Mouse (Mus musculus) G1E (cell line): ENCODE measurements around the gene Lmf1. TPM values are rescaled to one million over a fixed set of nuclear protein-coding genes. Genes with fewer than 3 reads are reported as not detected.

Source experiments
- ATAC-seq: 2 replicates; pipeline ENCODE4 v1.8.0; 2016; ENCODE audit warnings: mild to moderate bottlenecking; ENCODE audit not compliant: insufficient number of reproducible peaks, poor library complexity, low FRiP score, severe bottlenecking; ENCODE audit errors: extremely low read depth
- DNase-seq: peaks from one replicate; pipeline ENCODE4 v3.0.0; 2012; ENCODE audit warnings: low spot score
- H3K27me3 ChIP-seq: 2 replicates; pipeline ENCODE4 v1.6.1; 2012; ENCODE audit warnings: mild to moderate bottlenecking, low read length, inconsistent platforms; ENCODE audit not compliant: insufficient read depth
- H3K36me3 ChIP-seq: replicated peaks from 2 replicates; pipeline ENCODE3; 2012; ENCODE audit warnings: mild to moderate bottlenecking, inconsistent platforms
- H3K4me1 ChIP-seq: 2 replicates; pipeline ENCODE4 v1.6.1; 2012; ENCODE audit warnings: low read depth, low read length, inconsistent platforms, mixed read lengths; ENCODE audit not compliant: insufficient read depth
- H3K4me3 ChIP-seq: 2 replicates; pipeline ENCODE4 v1.5.1; 2012; ENCODE audit warnings: low read depth, mild to moderate bottlenecking, inconsistent platforms, low read length, moderate library complexity, mixed read lengths
- H3K9me3 ChIP-seq: replicated peaks from 2 replicates; pipeline ENCODE4 v1.6.1; 2012; ENCODE audit warnings: inconsistent platforms
- CTCF ChIP-seq: IDR thresholded peaks from 2 replicates; pipeline ENCODE4 v1.5.1; 2012; ENCODE audit warnings: low read depth, low read length, inconsistent platforms, mixed read lengths
- GATA1 ChIP-seq: IDR thresholded peaks from 2 replicates; pipeline ENCODE4 v1.6.1; 2012; ENCODE audit warnings: borderline replicate concordance, low read length, inconsistent platforms, mixed read lengths
- GATA2 ChIP-seq: IDR thresholded peaks from 2 replicates; pipeline ENCODE4 v1.6.1; 2012; ENCODE audit warnings: low read depth, low read length, inconsistent platforms, borderline replicate concordance
- POLR2AphosphoS5 ChIP-seq: IDR thresholded peaks from 2 replicates; pipeline ENCODE4 v1.6.1; 2012; ENCODE audit warnings: low read depth, low read length, inconsistent platforms; ENCODE audit not compliant: insufficient replicate concordance
- TAL1 ChIP-seq: conservative IDR thresholded peaks from 2 replicates; pipeline ENCODE4 v1.6.1; 2012; ENCODE audit warnings: low read depth, low read length, inconsistent platforms, mixed read lengths
- polyA plus RNA-seq: library from polyadenylated mRNA; stranded (reverse); fragments of >175 nt; gene quantifications from 2 replicates; pipeline ENCODE4 v1.2.3, GENCODE M21; 2012
- total RNA-seq, 2 experiments: library from RNA; stranded (forward) in 1 of 2; stranded (reverse) in 1 of 2; fragments of 200-1000 nt in 1 of 2; fragments of >200 nt in 1 of 2; fragmentation: Nextera tagmentation in 1 of 2; gene quantifications; 2 replicates each; pipeline ENCODE4 v1.2.3; 2014 to 2017

Lmf1 gene
- total and polyA plus RNA-seq, 3 experiments: 8.8 to 29.9 (median 16.2) TPM

DNA sequence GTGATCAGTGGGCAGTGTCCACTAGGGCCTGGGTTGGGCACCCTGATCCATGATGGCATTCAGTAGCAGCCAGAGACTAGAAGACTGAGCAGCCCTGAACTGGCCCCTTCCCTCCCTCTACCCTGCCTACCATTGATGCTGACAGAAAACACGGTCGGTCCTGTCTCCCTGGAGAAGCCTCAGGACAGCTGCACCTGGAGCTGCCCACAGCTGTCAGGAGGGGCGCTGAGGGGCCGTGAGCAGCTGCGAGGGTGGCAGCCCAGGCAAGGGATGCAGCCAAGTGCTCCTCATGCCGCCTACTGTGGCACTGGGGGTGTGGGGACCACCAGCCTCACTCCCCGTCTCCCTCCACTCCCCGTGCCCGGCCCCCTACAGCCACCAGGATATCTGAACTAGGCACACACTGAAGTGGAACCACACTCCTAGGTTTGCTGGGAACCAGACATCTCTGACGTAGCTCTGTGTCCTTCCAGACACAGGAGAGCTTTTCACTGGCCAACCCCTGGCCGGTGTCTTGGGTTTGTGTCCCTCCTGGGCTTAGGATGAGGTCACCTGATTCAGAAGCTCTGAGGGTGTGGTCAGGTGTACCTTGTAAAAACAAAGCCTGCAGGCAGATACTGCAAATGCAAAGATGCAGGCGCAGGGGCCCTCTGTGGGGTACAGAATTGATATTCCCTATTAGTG is 77.4 kb downstream of the Lmf1 start:
- no peak for ATAC-seq
- no peak for TF ChIP-seq CTCF
- TF ChIP-seq GATA1: no peak
- no peak for TF ChIP-seq POLR2AphosphoS5

DNA sequence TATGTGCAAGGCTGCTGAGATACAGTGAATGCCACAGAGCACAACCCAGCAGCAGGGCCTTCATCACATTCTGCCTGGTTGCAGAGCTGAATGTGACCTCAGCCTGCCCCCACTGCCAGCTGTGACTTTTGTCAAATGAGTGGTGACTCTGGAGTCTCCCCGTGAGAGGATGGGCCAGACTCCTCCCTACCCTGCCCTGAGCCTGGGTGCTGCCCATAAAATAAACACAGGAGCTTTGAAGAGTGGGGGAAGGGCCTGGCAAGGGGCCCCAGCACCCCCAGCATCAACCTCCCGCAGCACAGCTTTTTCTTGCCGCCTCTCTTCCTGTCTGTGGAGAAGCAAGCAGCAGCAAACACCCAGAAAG is 77.9 kb downstream of the Lmf1 start:
- Histone ChIP-seq H3K27me3 (no peaks in the 10 kb centered on the region), H3K36me3 (peaks cover 28% of the 10 kb centered on the region), H3K9me3 (no peaks in the 10 kb centered on the region), H3K4me1 (no peaks in the 10 kb centered on the region; the same call in 1 of the 2 replicates), H3K4me3 (no peak overlapping the region)
- ATAC-seq (no peak), DNase-seq (no peak)
- TF ChIP-seq CTCF: no peak
- TF ChIP-seq GATA1: no peak
- no peak for TF ChIP-seq POLR2AphosphoS5
- no peak for TF ChIP-seq TAL1
- no peak for TF ChIP-seq GATA2

More for the DNA sequence above, 77.4 kb downstream of the Lmf1 start:
- no peaks in the 10 kb centered on the region for H3K27me3 ChIP-seq
- H3K4me1 ChIP-seq: no peaks in the 10 kb centered on the region; the same call in 1 of the 2 replicates
- no peak overlapping the region for H3K4me3 ChIP-seq
- H3K9me3 ChIP-seq: no peaks in the 10 kb centered on the region
- DNase-seq: no peak
- H3K36me3 ChIP-seq: peaks cover 28% of the 10 kb centered on the region

DNA sequence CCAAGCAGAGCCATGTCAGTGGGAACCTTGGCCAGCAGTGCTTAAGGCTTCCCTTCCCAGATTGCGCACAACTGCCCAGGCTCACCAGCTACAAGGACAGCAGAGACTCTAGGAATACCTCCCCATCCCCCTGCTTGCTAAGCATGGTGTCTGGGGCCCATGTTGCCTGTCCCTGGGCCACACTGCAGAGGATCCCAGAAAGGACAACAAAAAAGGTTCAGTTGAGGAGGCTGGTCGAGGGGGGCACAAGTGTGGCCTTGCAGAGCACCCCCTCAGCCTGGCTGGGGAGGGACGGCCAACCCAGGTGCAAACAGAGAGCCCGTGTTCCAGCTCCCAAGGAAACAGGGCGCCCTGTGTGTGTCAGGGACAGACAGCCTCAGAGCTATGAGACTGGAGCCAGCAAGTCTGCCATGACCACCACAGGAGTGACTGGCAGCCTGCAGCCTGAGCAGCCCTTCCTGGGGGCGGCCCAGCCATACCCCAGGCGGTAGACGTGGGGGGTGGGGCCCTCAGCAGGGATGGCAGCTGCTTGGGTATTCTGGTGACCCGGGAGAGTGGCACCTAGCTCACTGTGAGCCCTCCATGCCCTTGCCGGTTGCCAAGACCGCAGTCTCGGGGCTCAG is 84.4 kb downstream of the Lmf1 start:
- Histone ChIP-seq H3K9me3 (no peaks in the 10 kb centered on the region), H3K36me3 (no peaks in the 10 kb centered on the region), H3K4me3 (no peak overlapping the region), H3K4me1 (no peaks in the 10 kb centered on the region; the same call in 1 of the 2 replicates), H3K27me3 (peaks cover 13% of the 10 kb centered on the region)
- ATAC-seq (no peak), DNase-seq (no peak)
- TF ChIP-seq GATA1: no peak
- no peak for TF ChIP-seq GATA2
- no peak for TF ChIP-seq POLR2AphosphoS5
- no peak for TF ChIP-seq TAL1
- TF ChIP-seq CTCF: no peak

DNA sequence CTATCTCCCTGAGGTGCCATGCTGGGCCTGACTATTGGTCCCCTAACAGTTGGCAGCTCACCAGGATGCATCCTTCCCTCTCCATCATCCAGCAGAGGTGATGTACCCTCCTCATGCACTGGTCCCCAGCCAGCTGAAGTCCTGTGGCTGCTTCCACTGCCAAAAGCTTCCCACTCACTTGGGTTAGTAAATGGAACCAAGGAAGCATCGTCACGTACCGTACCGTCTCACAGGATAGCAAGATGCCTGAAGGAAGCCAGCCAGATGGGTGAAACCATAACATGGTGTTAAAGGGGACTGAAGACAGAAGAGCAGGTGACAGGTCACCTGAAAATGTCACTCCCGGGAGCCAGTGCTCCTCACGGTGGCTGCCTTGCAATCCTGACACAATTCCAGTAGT is 86.6 kb downstream of the Lmf1 start:
- peaks cover 23% of the 10 kb centered on the region for H3K27me3 ChIP-seq
- no peak for TF ChIP-seq TAL1
- TF ChIP-seq GATA2: no peak
- no peak for TF ChIP-seq POLR2AphosphoS5
- TF ChIP-seq GATA1: no peak
- no peak for TF ChIP-seq CTCF
- no peak for ATAC-seq

DNA sequence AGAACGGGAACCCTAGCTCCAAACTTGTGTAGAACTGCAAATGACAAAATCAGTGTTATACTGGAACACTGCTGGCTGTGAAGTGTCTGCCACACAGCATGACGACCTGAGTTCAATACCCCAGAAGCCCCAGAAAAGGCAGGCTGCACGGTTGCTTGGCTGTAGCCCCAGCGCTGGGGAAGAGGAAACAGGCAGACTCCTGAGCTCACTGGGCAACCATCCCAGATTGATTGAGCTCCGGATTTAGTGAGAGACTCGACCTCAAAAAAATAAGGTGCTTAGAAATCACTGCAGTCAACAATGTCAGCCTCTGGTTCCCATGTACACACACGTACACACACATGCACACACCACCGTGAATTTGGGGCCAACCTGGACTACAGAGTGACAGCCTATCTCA is 87.0 kb downstream of the Lmf1 start:
- no peak for ATAC-seq
- DNase-seq: no peak
- TF ChIP-seq POLR2AphosphoS5 (no peak), CTCF (no peak), GATA1 (no peak), GATA2 (no peak), TAL1 (no peak)
- Histone ChIP-seq H3K36me3 (no peaks in the 10 kb centered on the region), H3K9me3 (no peaks in the 10 kb centered on the region), H3K4me1 (no peaks in the 10 kb centered on the region), H3K4me3 (no peak overlapping the region), H3K27me3 (peaks cover 23% of the 10 kb centered on the region)

More for the DNA sequence above, 86.6 kb downstream of the Lmf1 start:
- no peaks in the 10 kb centered on the region for H3K9me3 ChIP-seq
- no peak for DNase-seq
- H3K4me3 ChIP-seq: no peak overlapping the region
- H3K4me1 ChIP-seq: no peaks in the 10 kb centered on the region
- H3K36me3 ChIP-seq: no peaks in the 10 kb centered on the region

DNA sequence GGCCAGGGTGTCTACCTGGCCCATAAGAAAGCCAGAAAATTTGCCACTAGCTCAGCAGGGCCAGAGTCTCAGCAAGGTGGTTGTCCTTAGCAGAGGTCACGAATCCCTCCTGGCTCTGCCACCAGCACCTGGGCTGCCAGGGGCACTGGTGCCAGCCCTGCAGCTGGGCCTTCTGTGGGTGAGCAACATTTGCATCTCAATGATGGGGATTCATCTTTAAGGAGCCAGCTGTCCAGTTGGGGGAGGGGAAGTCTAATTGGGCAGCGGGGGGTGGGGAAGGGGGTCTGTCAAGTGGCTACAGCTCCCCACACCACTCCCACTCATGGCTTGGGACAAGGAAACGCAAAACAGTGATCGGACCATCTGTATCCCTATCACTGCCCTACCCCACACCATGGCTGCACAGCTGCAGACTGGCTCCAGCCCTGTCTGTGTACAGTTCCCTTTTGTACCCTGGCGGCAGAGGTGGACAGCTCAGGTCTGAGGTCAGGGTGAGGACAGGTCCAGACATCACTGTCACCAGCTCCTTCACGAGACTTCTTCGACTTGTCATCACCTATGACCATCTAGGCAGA is 89.7 kb downstream of the Lmf1 start:
- TF ChIP-seq POLR2AphosphoS5 (no peak), CTCF (no peak), GATA1 (no peak), GATA2 (no peak), TAL1 (no peak)
- no peak for ATAC-seq
- peaks cover 31% of the 10 kb centered on the region for H3K27me3 ChIP-seq

More for the DNA sequence above, 89.7 kb downstream of the Lmf1 start:
- Histone ChIP-seq H3K4me1 (no peaks in the 10 kb centered on the region), H3K36me3 (no peaks in the 10 kb centered on the region), H3K4me3 (no peak overlapping the region), H3K9me3 (no peaks in the 10 kb centered on the region)
- no peak for DNase-seq
